Mouse (Mus musculus) neural tube, embryonic 15.5 days (tissue): ENCODE measurements around the gene Fam76a. TPM values are rescaled to one million over a fixed set of nuclear protein-coding genes. Genes with fewer than 3 reads are reported as not detected.
A peak's percentile ranks its signal among the peaks of the same experiment; 100 is the strongest.
"Not testable (repeated sequence)": the region's sequence is repeated elsewhere in the genome, so short reads cannot be mapped to it uniquely, and the experiment has no call there.

ENCODE experiments used
- ATAC-seq: fragments of 200-750 bp; cut with Nextera tagmentation; 2 replicates; pipeline ENCODE4 v1.8.0; 2017; ENCODE audit warnings: mild to moderate bottlenecking, moderate TSS enrichment, moderate library complexity; ENCODE audit not compliant: low FRiP score
- H3K27ac ChIP-seq: fragments of 300-500 bp; sonication (generic); replicated peaks from 2 replicates; pipeline ENCODE4 v1.5.1; 2015; ENCODE audit warnings: mild to moderate bottlenecking, inconsistent platforms
- H3K27me3 ChIP-seq: fragments of 300-500 bp; sonication (generic); replicated peaks from 2 replicates; pipeline ENCODE4 v1.6.1; 2015; ENCODE audit warnings: inconsistent platforms
- H3K36me3 ChIP-seq: fragments of 300-500 bp; sonication (generic); 2 replicates; pipeline ENCODE4 v1.6.1; 2015; ENCODE audit warnings: inconsistent platforms
- H3K4me1 ChIP-seq: fragments of 300-500 bp; sonication (generic); 2 replicates; pipeline ENCODE4 v1.6.1; 2015; ENCODE audit warnings: inconsistent platforms
- H3K4me2 ChIP-seq: fragments of 300-500 bp; sonication (generic); 2 replicates; pipeline ENCODE4 v1.6.1; 2015; ENCODE audit warnings: inconsistent platforms, mild to moderate bottlenecking, moderate library complexity
- H3K4me3 ChIP-seq: fragments of 300-500 bp; sonication (generic); replicated peaks from 2 replicates; pipeline ENCODE4 v1.5.1; 2015; ENCODE audit warnings: mild to moderate bottlenecking, inconsistent platforms
- H3K9ac ChIP-seq: fragments of 300-500 bp; sonication (generic); replicated peaks from 2 replicates; pipeline ENCODE4 v1.6.1; 2015; ENCODE audit warnings: mild to moderate bottlenecking, inconsistent platforms
- H3K9me3 ChIP-seq: fragments of 300-500 bp; sonication (generic); replicated peaks from 2 replicates; pipeline ENCODE4 v1.6.1; 2016; ENCODE audit warnings: inconsistent platforms
- WGBS: fragments of 180-500 bp; shearing (Covaris S2); methylation state at CpG from one replicate; pipeline ENCODE4 v1.1.7; 2015; ENCODE audit warnings: mixed read lengths; 5-methylcytosine and 5-hydroxymethylcytosine counted together
- polyA plus RNA-seq: library from polyadenylated mRNA; unstranded; fragments of >200 nt; fragmentation: Nextera tagmentation; extraction: Ambion mirVana; gene quantifications from 2 replicates; pipeline ENCODE4 v1.2.1, GENCODE M21; 2015

Gene Fam76a
- polyA plus RNA-seq, 1 experiment from 2014 or later, result 37.5 TPM

DNA sequence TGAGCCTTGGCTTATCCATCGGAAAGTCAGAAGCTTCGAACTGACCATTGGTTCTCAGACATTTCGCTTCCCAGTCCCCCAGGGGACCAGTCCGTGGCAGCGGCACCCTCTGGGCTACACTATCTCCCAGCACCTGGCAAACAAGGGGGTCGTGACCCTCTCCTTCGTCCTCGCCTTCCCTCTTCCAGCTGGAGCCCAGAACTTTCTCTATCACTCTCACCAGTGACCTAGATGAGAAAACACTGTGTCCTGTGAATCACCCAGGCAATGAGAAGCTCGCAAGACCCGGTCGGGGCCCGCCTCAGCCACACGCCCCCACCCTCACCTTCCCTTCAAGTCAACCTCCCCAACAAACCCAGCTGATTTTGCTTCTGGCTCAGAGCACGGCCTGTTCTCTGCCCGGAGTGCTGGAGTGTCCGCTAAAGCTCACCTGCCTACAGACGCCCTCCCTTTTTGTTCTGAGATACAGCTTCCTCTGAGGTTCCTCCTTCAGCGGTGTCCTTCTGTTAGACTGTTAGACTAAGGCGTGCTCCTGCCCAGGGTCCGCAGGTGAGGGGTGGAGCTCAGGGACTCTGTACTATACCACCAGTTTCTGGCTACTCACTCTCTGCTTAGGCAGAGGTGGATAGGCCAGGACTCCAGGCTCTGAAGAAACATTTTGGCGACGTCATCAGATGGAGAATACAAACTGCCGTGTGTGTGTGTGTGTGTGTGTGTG, 18.8 kb upstream of the Fam76a start:
- Histone ChIP-seq H3K9ac (no peak overlapping the region), H3K27ac (no peak overlapping the region), H3K27me3 (no peaks in the 10 kb centered on the region; the same call in 1 of the 2 replicates), H3K4me1 (peaks cover 25% of the 10 kb centered on the region), H3K9me3 (no peaks in the 10 kb centered on the region), H3K4me2 (no peak overlapping the region), H3K36me3 (no peaks in the 10 kb centered on the region), H3K4me3 (no peak overlapping the region)
- ATAC-seq, result no peak
- 64% methylated on average over 23 of the region's 23 CpGs for WGBS

DNA sequence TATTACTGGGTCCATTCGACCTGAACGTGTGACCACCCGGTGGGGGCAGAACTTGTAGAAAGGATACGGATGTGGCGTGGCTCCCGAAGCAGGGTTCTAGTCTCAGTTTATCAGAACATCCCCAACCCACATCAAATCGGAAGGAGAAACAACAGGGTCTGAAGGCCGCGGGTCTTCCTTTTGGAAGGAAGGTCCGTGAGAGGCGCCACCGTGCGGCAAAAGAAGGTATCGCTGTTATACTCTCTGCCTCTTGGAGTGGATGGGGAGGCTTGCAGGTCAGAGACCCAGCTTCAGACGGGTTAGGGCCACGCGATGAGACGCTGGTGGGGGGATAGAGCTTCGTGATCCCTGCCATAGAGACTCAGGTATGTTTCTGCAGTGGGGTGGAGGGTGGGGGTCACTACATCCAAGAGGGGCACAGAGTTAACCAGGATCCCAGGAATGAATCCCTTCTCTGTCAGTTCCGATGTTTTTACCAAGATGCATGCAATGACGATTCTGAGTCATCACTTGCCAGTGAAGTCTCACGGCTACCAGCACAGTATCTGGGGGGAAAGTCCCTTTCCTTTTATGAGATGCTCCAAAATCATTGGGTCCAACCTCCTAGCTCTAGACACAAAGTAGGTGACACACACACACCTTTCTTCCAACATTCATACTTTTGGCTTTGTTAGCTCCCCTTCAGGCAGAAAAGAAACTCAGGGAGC, 17.2 kb upstream of the Fam76a start:
- 25% methylated on average over 22 of the region's 22 CpGs for whole genome bisulfite sequencing
- Histone ChIP-seq H3K27me3 (no peaks in the 10 kb centered on the region; the same call in 1 of the 2 replicates), H3K9me3 (no peaks in the 10 kb centered on the region), H3K36me3 (no peaks in the 10 kb centered on the region), H3K4me1 (peaks cover 21% of the 10 kb centered on the region; the same call in 1 of the 2 replicates), H3K4me2 (peak overlapping the region; percentile 15; the same call in 1 of the 2 replicates), H3K4me3 (no peak overlapping the region), H3K27ac (no peak overlapping the region), H3K9ac (no peak overlapping the region)
- ATAC-seq, result no peak

DNA sequence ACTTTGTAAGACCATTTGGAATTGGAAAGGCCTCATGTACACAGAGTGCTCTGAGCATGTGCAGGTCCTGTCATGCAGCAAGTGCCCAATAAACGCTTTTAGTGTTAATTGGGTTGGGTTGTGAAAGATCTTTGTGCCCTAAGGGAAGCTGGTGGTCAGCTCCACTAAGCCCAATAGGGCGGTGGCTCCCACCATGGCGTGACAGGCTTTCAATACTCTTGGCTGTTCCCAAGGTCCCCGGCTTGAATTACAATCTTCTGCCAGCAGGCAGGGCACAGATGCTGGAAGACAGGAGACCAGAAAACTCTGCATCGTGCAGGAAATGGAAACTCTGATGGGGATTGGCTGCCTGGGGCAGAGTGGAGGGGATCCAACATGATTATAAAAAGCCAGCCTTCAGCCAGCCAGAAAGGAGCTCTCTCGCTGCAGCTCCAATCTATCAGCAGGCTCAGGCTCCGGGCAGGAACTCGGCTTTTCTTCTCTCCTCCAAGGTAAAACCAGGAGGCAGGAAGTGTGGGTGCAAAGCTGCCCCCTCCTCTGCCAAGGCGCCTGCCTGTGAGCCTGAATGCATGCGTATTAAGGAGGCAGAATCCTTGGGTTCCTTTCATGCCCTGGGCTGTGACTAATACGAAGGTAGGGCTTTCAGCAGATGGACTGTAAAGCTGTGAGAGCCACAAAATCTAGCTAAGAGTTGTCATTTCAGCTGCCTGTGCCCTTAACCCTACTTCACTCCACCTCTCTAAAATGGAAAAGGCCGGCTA, 16.0 kb upstream of the Fam76a start:
- peak; percentile 79 for ATAC-seq
- H3K27me3 ChIP-seq, result no peaks in the 10 kb centered on the region; the same call in 1 of the 2 replicates
- peak overlapping the region; percentile 39 for H3K4me2 ChIP-seq
- WGBS, result 33% methylated on average over 12 of the region's 12 CpGs
- H3K9ac ChIP-seq, result peak overlapping the region; percentile 34; the same call in 1 of the 2 replicates
- peaks cover 24% of the 10 kb centered on the region; the same call in 1 of the 2 replicates for H3K4me1 ChIP-seq
- H3K27ac ChIP-seq, result peak overlapping the region; percentile 83
- no peak overlapping the region for H3K4me3 ChIP-seq
- H3K9me3 ChIP-seq, result no peaks in the 10 kb centered on the region
- no peaks in the 10 kb centered on the region for H3K36me3 ChIP-seq

DNA sequence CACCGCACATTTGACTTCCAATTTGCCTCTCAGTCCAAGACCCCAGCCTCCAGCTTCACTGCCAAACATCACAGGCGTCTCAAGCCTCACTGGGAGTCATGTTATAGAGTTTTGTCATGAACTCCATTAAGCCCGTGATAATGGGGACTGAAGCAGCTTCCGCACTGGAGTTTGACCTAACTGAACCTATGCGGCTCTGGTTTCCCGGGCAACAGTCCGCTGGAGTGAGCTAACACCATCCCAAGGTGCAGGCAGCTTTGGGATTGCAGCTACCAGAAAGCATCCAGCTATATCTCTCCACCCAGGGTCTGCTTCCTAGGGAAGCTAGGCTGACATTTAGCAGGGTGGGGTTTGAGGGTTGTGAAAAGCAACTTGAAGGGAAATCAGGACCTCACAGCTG, 12.3 kb upstream of the Fam76a start:
- no peak overlapping the region for H3K9ac ChIP-seq
- no peak overlapping the region for H3K27ac ChIP-seq
- H3K36me3 ChIP-seq, result no peaks in the 10 kb centered on the region
- ATAC-seq, result no peak
- H3K4me2 ChIP-seq, result no peak overlapping the region
- peaks cover 24% of the 10 kb centered on the region; the same call in 1 of the 2 replicates for H3K4me1 ChIP-seq
- no peaks in the 10 kb centered on the region for H3K27me3 ChIP-seq
- H3K4me3 ChIP-seq, result no peak overlapping the region
- 18% methylated on average over 7 of the region's 7 CpGs for WGBS
- H3K9me3 ChIP-seq, result no peaks in the 10 kb centered on the region

DNA sequence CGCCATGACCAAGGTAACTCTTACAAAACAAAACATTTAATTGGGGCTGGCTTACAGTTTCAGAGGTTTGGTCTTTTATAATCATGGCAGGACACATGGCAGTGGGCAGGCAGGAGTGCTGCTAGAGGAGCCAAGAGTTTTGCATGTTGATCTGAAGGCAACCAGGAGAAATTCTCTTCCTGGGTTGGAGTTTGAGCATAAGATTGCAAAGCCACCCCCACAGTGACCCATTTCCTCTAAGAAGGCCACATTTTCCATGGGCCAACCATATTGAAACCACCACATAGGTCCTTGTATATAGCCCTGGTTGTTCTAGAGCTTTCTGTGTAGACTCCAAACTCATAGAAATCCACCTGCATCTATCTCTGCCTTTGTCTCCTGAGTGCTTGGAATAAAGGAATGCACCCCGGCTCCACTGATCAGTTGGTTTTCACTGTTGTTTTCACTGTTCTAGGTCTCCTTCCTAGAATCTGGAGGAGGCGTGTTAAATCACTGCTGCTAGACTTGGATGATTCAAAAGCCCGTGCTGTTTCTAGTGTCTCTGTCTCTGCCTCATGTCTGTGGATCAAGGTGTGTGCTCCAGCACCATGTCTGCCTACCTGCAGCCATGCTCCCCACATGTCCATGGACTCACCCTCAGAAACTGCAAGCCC, 10.5 kb upstream of the Fam76a start:
- H3K9ac ChIP-seq, result no peak overlapping the region
- H3K4me2 ChIP-seq, result no peak overlapping the region
- 79% methylated on average over 4 of the region's 4 CpGs for WGBS
- ATAC-seq, result no peak
- peaks cover 9% of the 10 kb centered on the region; the same call in 1 of the 2 replicates for H3K4me1 ChIP-seq
- no peak overlapping the region for H3K27ac ChIP-seq
- no peaks in the 10 kb centered on the region for H3K27me3 ChIP-seq
- H3K4me3 ChIP-seq, result no peak overlapping the region
- H3K36me3 ChIP-seq, result no peaks in the 10 kb centered on the region
- H3K9me3 ChIP-seq, result no peaks in the 10 kb centered on the region

DNA sequence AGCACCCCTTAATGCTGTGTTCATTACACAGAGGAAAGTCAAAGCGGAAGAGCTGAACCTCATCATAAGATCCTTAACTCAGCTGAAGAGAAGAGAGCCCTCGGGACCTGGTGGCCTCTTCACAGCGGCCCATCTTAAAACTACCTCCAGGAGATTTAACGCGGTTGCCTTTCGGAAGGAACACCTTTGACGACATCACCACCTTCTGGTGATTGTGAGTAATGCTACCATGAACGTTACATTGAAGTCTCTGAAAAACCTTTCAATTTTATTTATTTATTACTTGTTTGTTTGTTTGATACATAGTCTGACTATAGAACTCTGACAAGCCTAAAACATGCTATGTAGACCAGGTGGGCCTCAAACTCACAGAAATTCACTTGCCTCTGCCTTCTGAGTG, 8.4 kb upstream of the Fam76a start:
- ATAC-seq, result no peak
- WGBS, result 6% methylated on average over 8 of the region's 8 CpGs

DNA sequence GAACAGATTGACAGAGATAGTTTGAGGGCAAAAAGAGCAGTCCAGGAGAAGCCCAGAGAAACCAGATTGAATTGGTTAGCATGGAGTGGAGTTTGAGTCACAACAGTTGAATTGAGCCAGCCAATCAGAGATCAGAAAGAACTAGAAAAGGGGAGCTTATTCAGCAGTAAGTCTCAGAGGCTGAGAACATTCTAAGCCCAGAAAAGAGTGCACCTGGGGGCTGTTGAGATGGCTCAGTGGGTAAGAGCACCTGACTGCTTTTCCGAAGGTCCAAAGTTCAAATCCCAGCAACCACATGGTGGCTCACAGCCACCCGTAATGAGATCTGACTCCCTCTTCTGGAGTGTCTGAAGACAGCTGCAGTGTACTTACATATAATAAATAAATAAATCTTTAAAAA, 4.2 kb upstream of the Fam76a start:
- not testable (repeated sequence) for H3K4me2 ChIP-seq, H3K27me3 ChIP-seq, H3K9me3 ChIP-seq, H3K4me3 ChIP-seq, H3K9ac ChIP-seq, H3K4me1 ChIP-seq, ATAC-seq, H3K36me3 ChIP-seq, H3K27ac ChIP-seq
- WGBS, result 61% methylated on average over 2 of the region's 2 CpGs

More for the DNA sequence above, 8.4 kb upstream of the Fam76a start:
- Histone ChIP-seq H3K36me3 (no peaks in the 10 kb centered on the region), H3K4me2 (no peak overlapping the region), H3K27ac (no peak overlapping the region), H3K27me3 (no peaks in the 10 kb centered on the region), H3K9ac (no peak overlapping the region), H3K9me3 (no peaks in the 10 kb centered on the region), H3K4me3 (no peak overlapping the region), H3K4me1 (peaks cover 5% of the 10 kb centered on the region; the same call in 1 of the 2 replicates)

DNA sequence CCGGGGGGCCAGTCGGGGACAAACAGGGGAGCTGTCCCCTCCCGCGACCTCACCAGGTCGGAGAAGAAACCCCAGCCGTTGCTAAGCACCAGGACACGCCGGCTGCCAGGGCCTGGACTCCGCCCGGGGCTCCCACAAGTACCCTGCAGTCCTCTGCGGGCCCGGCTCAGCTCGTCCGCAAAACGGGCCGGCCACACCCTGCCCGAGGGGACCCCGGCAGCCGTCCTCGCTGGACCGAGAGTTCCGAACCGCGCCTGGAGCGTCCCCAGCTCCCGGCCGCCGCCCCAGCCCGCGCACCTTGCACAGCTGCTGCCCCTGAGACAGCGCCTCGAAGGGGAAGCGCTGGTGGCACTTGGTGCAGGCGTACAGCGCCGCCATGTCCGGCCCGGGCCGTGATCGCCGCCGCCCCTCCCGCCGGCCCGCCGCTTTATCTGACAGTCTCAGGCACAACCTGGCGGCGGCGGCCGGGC, 262 bp downstream of the Fam76a start:
- Histone ChIP-seq H3K27me3 (no peaks in the 10 kb centered on the region), H3K9me3 (no peaks in the 10 kb centered on the region), H3K4me3 (peak overlapping the region; percentile 100), H3K9ac (peak overlapping the region; percentile 96), H3K27ac (peak overlapping the region; percentile 93), H3K4me2 (peak overlapping the region; percentile 60), H3K4me1 (peaks cover 15% of the 10 kb centered on the region), H3K36me3 (peaks cover 25% of the 10 kb centered on the region)
- WGBS, result under 1% methylated on average over 44 of the region's 50 CpGs
- ATAC-seq, result peak; percentile 64

DNA sequence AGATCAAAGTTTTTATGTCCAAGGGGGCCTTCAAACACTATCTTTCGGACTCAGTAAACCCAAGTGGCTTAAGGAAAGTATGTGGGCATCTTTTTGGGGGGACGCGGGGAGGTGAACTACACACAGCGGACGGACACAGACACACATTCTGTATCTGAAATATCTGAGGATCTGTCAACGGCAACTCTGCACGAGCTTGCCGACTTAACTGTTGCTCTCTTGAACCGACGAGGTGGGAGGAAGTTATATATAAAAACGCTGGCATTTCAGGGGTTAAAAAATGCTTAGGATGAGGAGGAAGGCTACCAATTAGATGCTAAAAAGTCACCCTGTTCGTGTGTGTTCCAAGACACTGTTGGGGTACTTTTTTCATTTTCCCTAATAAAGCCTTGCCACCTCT, 870 bp downstream of the Fam76a start:
- Histone ChIP-seq H3K4me3 (peak overlapping the region; percentile 100), H3K27ac (peak overlapping the region; percentile 93; the same call in 1 of the 2 replicates), H3K9me3 (no peaks in the 10 kb centered on the region), H3K36me3 (peaks cover 30% of the 10 kb centered on the region), H3K27me3 (no peaks in the 10 kb centered on the region), H3K9ac (peak overlapping the region; percentile 96), H3K4me2 (peak overlapping the region; percentile 60), H3K4me1 (peaks cover 15% of the 10 kb centered on the region)
- 44% methylated on average over 12 of the region's 12 CpGs for whole genome bisulfite sequencing
- no peak for ATAC-seq

DNA sequence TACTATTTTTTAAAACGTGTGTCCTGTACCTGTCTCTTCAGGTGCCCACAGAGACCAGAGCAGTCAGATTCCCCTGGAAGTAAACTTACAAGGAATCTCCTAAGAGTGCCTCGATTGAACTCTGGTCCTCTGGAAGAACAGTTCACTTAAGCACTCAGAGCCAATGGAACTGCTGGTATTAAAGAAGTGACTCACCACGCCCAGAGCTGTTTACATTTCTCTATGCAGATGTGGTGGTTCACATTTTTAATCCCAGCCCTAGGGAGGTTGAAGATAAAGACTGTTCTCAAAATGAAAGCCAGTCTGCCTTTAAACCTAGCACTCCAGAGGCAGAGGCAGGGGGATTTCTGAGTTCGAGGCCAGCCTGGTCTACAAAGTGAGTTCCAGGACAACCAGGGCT, 2.2 kb downstream of the Fam76a start:
- Histone ChIP-seq H3K4me2 (no peak overlapping the region), H3K9ac (no peak overlapping the region), H3K4me3 (no peak overlapping the region), H3K36me3 (peaks cover 42% of the 10 kb centered on the region), H3K27me3 (no peaks in the 10 kb centered on the region), H3K4me1 (peaks cover 15% of the 10 kb centered on the region), H3K9me3 (no peaks in the 10 kb centered on the region), H3K27ac (no peak overlapping the region)
- no peak for ATAC-seq
- WGBS, result 96% methylated on average over 4 of the region's 4 CpGs

DNA sequence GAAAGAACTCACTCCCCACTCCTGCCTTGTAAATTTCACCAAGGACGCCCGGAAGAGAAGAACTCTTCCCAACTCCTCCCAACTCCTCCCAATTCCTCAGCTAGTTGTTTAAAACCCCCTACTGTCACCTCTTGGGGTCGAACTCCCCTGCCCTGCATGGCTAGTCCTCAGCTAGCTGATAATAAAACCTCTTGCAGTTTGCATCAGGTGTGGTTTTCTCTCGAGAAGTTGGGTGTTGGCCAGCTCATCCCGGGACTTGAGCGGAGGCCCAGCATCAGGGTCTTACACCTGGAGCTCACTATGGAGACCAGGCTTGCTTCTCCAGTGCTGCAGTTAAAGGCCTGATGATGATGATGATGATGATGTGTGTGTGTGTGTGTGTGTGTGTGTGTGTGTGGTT, 3.9 kb downstream of the Fam76a start:
- WGBS, result 76% methylated on average over 6 of the region's 6 CpGs
- H3K4me1 ChIP-seq, result peaks cover 13% of the 10 kb centered on the region
- H3K27ac ChIP-seq, H3K9me3 ChIP-seq, H3K4me2 ChIP-seq, H3K4me3 ChIP-seq, H3K9ac ChIP-seq, H3K27me3 ChIP-seq, ATAC-seq: not testable (repeated sequence)
- peaks cover 57% of the 10 kb centered on the region for H3K36me3 ChIP-seq
